Comparison of ENCODE assay signal across 8 mouse cellular contexts in the genomic region with DNA sequence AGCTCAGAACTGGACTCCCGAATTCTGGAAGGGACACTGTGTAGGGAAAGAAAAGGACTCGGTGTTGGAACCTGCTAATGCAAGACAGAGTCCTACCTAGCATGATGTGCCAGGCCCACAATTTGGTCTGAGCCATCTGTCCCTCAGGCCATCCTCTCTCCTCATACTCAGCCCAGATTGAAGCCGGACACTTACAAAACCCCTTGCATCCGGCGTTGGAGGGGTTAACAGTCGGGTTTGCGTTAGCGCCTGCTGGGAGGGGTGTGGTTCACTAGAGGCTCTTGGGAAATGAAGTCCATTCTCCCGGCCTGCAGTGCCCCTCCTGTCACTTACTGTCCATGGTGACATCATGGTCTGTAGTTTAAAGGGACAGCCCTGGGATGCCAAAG. TPM values are rescaled to one million over a fixed set of nuclear protein-coding genes. Genes with fewer than 3 reads are reported as not detected.
DNase-seq lines count a peak whose midpoint lies in the region; ATAC-seq lines count a peak whose summit lies in the region.

No protein-coding gene starts in this region.

- no peaks in the 10 kb centered on the region for H3K9me3 ChIP-seq in hindbrain, embryonic 11.5 days (ENCODE audit: control insufficient read depth, low read length)

- H3K4me3 ChIP-seq in hindbrain, embryonic 11.5 days (ENCODE audit: low read depth, low read length): peak overlapping the region; percentile 85

- H3K27me3 ChIP-seq in hindbrain, embryonic 11.5 days (ENCODE audit: control insufficient read depth, insufficient read depth, low read length): no peaks in the 10 kb centered on the region

- peak; percentile 94 for DNase-seq in MN1 (ENCODE audit: low spot score)
- peak; percentile 97 for DNase-seq in cerebellum, adult 9-11 months
- peak; percentile 91 to 95 for DNase-seq in frontal cortex, adult 2 months (ENCODE audit: extremely low spot score in 1 of 2, low spot score in 1 of 2)
- DNase-seq in hindbrain, embryonic 11.5 days (ENCODE audit: low spot score): peak; percentile 94
- peak; percentile 89 to 93 for DNase-seq in layer of hippocampus, postnatal 10 days (ENCODE audit: low spot score in 2 of 2)
- DNase-seq in lung, postnatal 10 days: peak; percentile 97
- peak; percentile 84 for DNase-seq in ovary, postnatal 36 days (ENCODE audit: low spot score)
- DNase-seq in thymus, postnatal 25 days: peak; percentile 88

- peak; percentile 92 for ATAC-seq in hindbrain, embryonic 11.5 days (ENCODE audit: low FRiP score)

- H3K36me3 ChIP-seq in hindbrain, embryonic 11.5 days (ENCODE audit: control insufficient read depth, insufficient read depth, low read length): no peaks in the 10 kb centered on the region; the same call in 1 of the 2 replicates

- peak overlapping the region; percentile 59 for H3K4me2 ChIP-seq in hindbrain, embryonic 11.5 days (replicated peaks; ENCODE audit: low read depth, low read length)

- peak overlapping the region; percentile 71 for H3K27ac ChIP-seq in hindbrain, embryonic 11.5 days (ENCODE audit: low read depth, low read length)

- 0% methylated on average over 9 of the region's 9 CpGs for WGBS in hindbrain, embryonic 11.5 days

- H3K9ac ChIP-seq in hindbrain, embryonic 11.5 days (ENCODE audit: low read depth, low read length): peak overlapping the region; percentile 87

- peaks cover 4% of the 10 kb centered on the region; the same call in 1 of the 2 replicates for H3K4me1 ChIP-seq in hindbrain, embryonic 11.5 days (replicated peaks; ENCODE audit: control insufficient read depth, insufficient read depth, low read length)

RNA-seq across cellular contexts. Expression of a gene that starts 0.4 kb away (rescaled TPM):
- polyA plus RNA-seq in frontal cortex, adult 2 months (2012; rRNA removed): 137 and 141 TPM in 2 replicates
- polyA plus RNA-seq in hindbrain, embryonic 11.5 days (2014; fragmentation: Nextera tagmentation; extraction: Ambion mirVana): 42.1 and 46.8 TPM in 2 replicates
- 100 to 1,000 TPM; 187 to 188 TPM for total RNA-seq in layer of hippocampus, postnatal 10 days (2021)

RNA-seq across cellular contexts. Expression of a gene that starts 5.4 kb away (rescaled TPM):
- 29.3 and 31.2 TPM in 2 replicates for polyA plus RNA-seq in frontal cortex, adult 2 months (2012; rRNA removed)
- polyA plus RNA-seq in hindbrain, embryonic 11.5 days (2014; fragmentation: Nextera tagmentation; extraction: Ambion mirVana): 7.0 and 8.1 TPM in 2 replicates
- total RNA-seq in layer of hippocampus, postnatal 10 days (2021): 10 to 100 TPM; 31.3 to 31.6 TPM

RNA-seq across cellular contexts. Expression of a gene that starts 9.9 kb away (rescaled TPM):
- not detected in 2 replicates for polyA plus RNA-seq in frontal cortex, adult 2 months (2012; rRNA removed)
- polyA plus RNA-seq in hindbrain, embryonic 11.5 days (2014; fragmentation: Nextera tagmentation; extraction: Ambion mirVana): 0.71 and 0.98 TPM in 2 replicates
- not detected for total RNA-seq in layer of hippocampus, postnatal 10 days (2021)

RNA-seq across cellular contexts. Expression of a gene that starts 40.5 kb away (rescaled TPM):
- polyA plus RNA-seq in frontal cortex, adult 2 months (2012; rRNA removed): 48.4 and 49.3 TPM in 2 replicates
- polyA plus RNA-seq in hindbrain, embryonic 11.5 days (2014; fragmentation: Nextera tagmentation; extraction: Ambion mirVana): 62.6 and 67.4 TPM in 2 replicates
- 10 to 100 TPM; 75.1 to 82.7 TPM for total RNA-seq in layer of hippocampus, postnatal 10 days (2021)

RNA-seq across cellular contexts. Expression of a gene that starts 51.9 kb away (rescaled TPM):
- 0.14 TPM in 1 of 2 replicates, not detected in the other for polyA plus RNA-seq in frontal cortex, adult 2 months (2012; rRNA removed)
- not detected in 2 replicates for polyA plus RNA-seq in hindbrain, embryonic 11.5 days (2014; fragmentation: Nextera tagmentation; extraction: Ambion mirVana)
- total RNA-seq in layer of hippocampus, postnatal 10 days (2021): not detected

Comparison
In these comparisons a context has a peak if more than half of its experiments do, and no peak if none do; other contexts are left out.
1. Peak in every context shown above with its lines: DNase-seq, ATAC-seq, H3K4me3 ChIP-seq and H3K27ac ChIP-seq.